Mouse (Mus musculus) CH12.LX (cell line): ENCODE results near the gene Zfp423.

Experiments used
- CTCF ChIP-seq, 2 experiments: IDR thresholded peaks in 1 of 2; conservative IDR thresholded peaks in 1 of 2; 2 replicates each; pipeline ENCODE4 v1.5.1; 2011 to 2012; ENCODE audit warnings: low read depth in 2 of 2, low read length in 2 of 2, improper control_type of control experiment in 1 of 2, inconsistent platforms in 1 of 2, mild to moderate bottlenecking in 1 of 2, moderate library complexity in 1 of 2
- EP300 ChIP-seq: IDR thresholded peaks from 2 replicates; pipeline ENCODE4 v1.6.1; 2011; ENCODE audit warnings: low read length, improper control_type of control experiment
- HCFC1 ChIP-seq: IDR thresholded peaks from 2 replicates; pipeline ENCODE4 v1.6.1; 2012; ENCODE audit warnings: low read depth, mild to moderate bottlenecking, inconsistent platforms, low read length, improper control_type of control experiment
- MAFK ChIP-seq: IDR thresholded peaks from 2 replicates; pipeline ENCODE4 v1.6.1; 2011; ENCODE audit warnings: low read length, improper control_type of control experiment; ENCODE audit not compliant: insufficient replicate concordance
- MAX ChIP-seq: IDR thresholded peaks from 2 replicates; pipeline ENCODE4 v1.6.1; 2011; ENCODE audit warnings: low read length, improper control_type of control experiment
- MAZ ChIP-seq: IDR thresholded peaks from 2 replicates; pipeline ENCODE4 v1.6.1; 2012; ENCODE audit warnings: low read depth, mild to moderate bottlenecking, inconsistent platforms, low read length, improper control_type of control experiment, moderate library complexity
- POLR2A ChIP-seq: IDR thresholded peaks from 2 replicates; pipeline ENCODE4 v1.6.1; 2011; ENCODE audit warnings: low read depth, mild to moderate bottlenecking, improper control_type of control experiment, low read length
- ZKSCAN1 ChIP-seq: IDR thresholded peaks from 2 replicates; pipeline ENCODE4 v1.6.1; 2012; ENCODE audit warnings: low read depth, inconsistent platforms, low read length, improper control_type of control experiment, borderline replicate concordance

GRCm38 (mm10) chr8:87926098-87926890 is 33.1 kb downstream of the Zfp423 start:
- TF ChIP-seq POLR2A: no peak
- TF ChIP-seq CTCF (conservative IDR thresholded peaks at IDR 0.05 in 1 of 2, IDR thresholded peaks at IDR 0.05 in 1 of 2; ENCODE audit: low read depth in 2 of 2, low read length in 2 of 2): no peak
- no peak for TF ChIP-seq HCFC1
- TF ChIP-seq EP300: no peak
- TF ChIP-seq MAFK: no peak
- no peak for TF ChIP-seq ZKSCAN1
- no peak for TF ChIP-seq MAZ
- no peak for TF ChIP-seq MAX
